Mouse (Mus musculus) embryonic facial prominence, embryonic 14.5 days (tissue): ENCODE measurements at regions not wholly inside any gene's neighbourhood (a gene's known extent, or its start where the extent isn't known, plus 50 kb on each side); places are given as distances from the start of the nearest gene placed in this dataset.

Source experiments
- ATAC-seq: fragments of 200-750 bp; cut with Nextera tagmentation; 2 replicates; pipeline ENCODE4 v1.8.0; 2017; ENCODE audit warnings: low read depth, moderate number of reproducible peaks, moderate TSS enrichment
- DNase-seq: peaks from one replicate; pipeline ENCODE4 v3.0.0-alpha.2; 2015; ENCODE audit warnings: low spot score
- H3K27ac ChIP-seq: fragments of 300-500 bp; sonication (generic); replicated peaks from 2 replicates; pipeline ENCODE4 v1.5.1; 2014; ENCODE audit warnings: low read depth, mild to moderate bottlenecking, low read length, moderate library complexity
- H3K27me3 ChIP-seq: fragments of 300-500 bp; sonication (generic); replicated peaks from 2 replicates; pipeline ENCODE4 v1.6.1; 2014; ENCODE audit warnings: low read length; ENCODE audit not compliant: control insufficient read depth, insufficient read depth
- H3K36me3 ChIP-seq: fragments of 300-500 bp; sonication (generic); 2 replicates; pipeline ENCODE4 v1.6.1; 2014; ENCODE audit warnings: low read length, mixed read lengths; ENCODE audit not compliant: control insufficient read depth, insufficient read depth
- H3K4me1 ChIP-seq: fragments of 300-500 bp; sonication (generic); 2 replicates; pipeline ENCODE4 v1.6.1; 2014; ENCODE audit warnings: antibody characterized with exemption, low read length; ENCODE audit not compliant: control insufficient read depth, insufficient read depth
- H3K4me2 ChIP-seq: fragments of 300-500 bp; sonication (generic); 2 replicates; pipeline ENCODE4 v1.6.1; 2014; ENCODE audit warnings: low read depth, mild to moderate bottlenecking, low read length, moderate library complexity, mixed read lengths
- H3K4me3 ChIP-seq: fragments of 300-500 bp; sonication (generic); 2 replicates; pipeline ENCODE4 v1.5.1; 2014; ENCODE audit warnings: low read depth, mild to moderate bottlenecking, low read length
- H3K9ac ChIP-seq: fragments of 300-500 bp; sonication (generic); 2 replicates; pipeline ENCODE4 v1.6.1; 2014; ENCODE audit warnings: low read depth, mild to moderate bottlenecking, low read length, moderate library complexity, mixed read lengths
- H3K9me3 ChIP-seq: fragments of 300-500 bp; sonication (generic); 2 replicates; pipeline ENCODE4 v1.6.1; 2016; ENCODE audit warnings: low read length; ENCODE audit not compliant: control insufficient read depth
- WGBS: fragments of 180-500 bp; shearing (Covaris S2); extraction: QIAGEN DNeasy Blood & Tissue Kit; methylation state at CpG from one replicate; pipeline ENCODE4 v1.1.7; 2014; 5-methylcytosine and 5-hydroxymethylcytosine counted together

DNA sequence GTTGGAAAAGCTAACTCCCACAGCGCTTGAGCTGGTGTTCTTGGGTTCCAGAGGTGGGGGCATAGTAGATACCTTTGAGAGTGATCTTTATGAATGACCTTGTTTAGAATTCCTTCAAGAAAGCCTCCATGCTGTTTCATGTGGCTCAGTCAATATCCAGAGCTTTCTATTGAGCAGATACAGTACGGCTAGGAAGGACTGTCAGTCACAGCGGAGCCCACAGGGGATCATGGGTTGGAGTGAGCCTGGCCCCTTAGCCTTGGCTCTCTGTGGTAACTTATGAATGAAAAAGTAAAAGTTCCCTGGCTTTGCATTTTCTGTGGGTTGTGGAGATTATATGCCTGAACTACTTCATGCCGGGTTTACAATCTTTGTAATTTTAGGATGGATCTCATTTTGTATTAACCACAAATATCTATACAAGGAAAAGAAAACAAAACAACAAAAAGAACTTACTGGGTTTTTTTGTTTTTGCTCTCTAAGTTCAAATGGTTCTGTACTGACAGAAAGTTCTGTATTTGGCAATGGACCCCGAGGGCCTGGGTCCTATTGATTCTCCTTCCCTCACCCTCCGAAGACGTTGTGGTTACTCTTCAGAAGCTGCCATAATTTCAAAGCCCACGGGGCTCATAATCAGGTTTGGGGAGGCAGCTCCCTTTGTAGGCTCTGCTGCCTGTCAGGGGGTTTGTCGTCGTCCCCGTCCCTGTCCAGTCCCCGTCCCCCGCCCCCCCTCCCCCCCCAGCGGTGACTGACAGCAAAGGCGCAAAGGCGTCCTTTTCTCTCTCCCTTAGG lies 117.7 kb upstream of the Tut7 start:
- Histone ChIP-seq H3K4me3 (no peak overlapping the region), H3K9me3 (no peaks in the 10 kb centered on the region), H3K27ac (no peak overlapping the region), H3K36me3 (no peaks in the 10 kb centered on the region), H3K4me1 (peaks cover 10% of the 10 kb centered on the region), H3K4me2 (peak overlapping the region; percentile 26), H3K27me3 (no peaks in the 10 kb centered on the region), H3K9ac (no peak overlapping the region)
- ATAC-seq (no peak), DNase-seq (no peak)
- 20% methylated on average over 14 of the region's 16 CpGs for WGBS

GRCm38 (mm10) chr13:59939886-59940285 lies 116.9 kb upstream of the Tut7 start:
- no peaks in the 10 kb centered on the region for H3K27me3 ChIP-seq
- no peak overlapping the region for H3K9ac ChIP-seq
- peaks cover 10% of the 10 kb centered on the region for H3K4me1 ChIP-seq
- no peak overlapping the region for H3K27ac ChIP-seq
- no peak overlapping the region for H3K4me2 ChIP-seq
- no peak overlapping the region for H3K4me3 ChIP-seq
- 40% methylated on average over 2 of the region's 5 CpGs for WGBS
- H3K36me3 ChIP-seq, result no peaks in the 10 kb centered on the region
- ATAC-seq (no peak), DNase-seq (no peak)
- no peaks in the 10 kb centered on the region for H3K9me3 ChIP-seq

DNA sequence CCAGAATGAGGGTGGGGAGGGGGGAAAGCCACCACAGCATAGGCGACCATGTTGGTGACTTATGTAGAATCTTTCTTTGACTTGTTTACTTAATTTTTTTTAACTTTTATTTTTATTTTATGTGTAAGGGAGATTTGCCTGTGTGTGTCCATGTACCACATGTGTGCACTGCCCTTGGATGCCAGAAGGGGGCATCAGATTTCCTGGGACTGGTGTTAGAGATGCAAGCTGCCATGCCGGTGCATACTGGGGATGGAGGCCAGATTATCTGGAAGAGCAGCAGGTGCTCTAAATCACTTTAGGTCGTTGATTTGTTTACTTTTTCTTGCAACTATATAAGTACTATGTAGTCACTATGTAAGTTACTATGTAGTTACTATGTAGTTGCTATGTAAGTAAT lies 114.2 kb upstream of the Tut7 start:
- H3K4me1 ChIP-seq, result peaks cover 10% of the 10 kb centered on the region
- no peak overlapping the region for H3K9ac ChIP-seq
- no peaks in the 10 kb centered on the region for H3K9me3 ChIP-seq
- DNase-seq, result no peak
- no peak overlapping the region for H3K4me2 ChIP-seq
- H3K27ac ChIP-seq, result no peak overlapping the region
- no peak for ATAC-seq
- WGBS, result 61% methylated on average over 3 of the region's 3 CpGs
- no peak overlapping the region for H3K4me3 ChIP-seq
- H3K27me3 ChIP-seq, result no peaks in the 10 kb centered on the region
- no peaks in the 10 kb centered on the region for H3K36me3 ChIP-seq

- WGBS, result 35% methylated on average over 1 of the region's 1 CpGs
- no peaks in the 10 kb centered on the region for H3K9me3 ChIP-seq
- no peak; the same call in 1 of the 2 replicates for ATAC-seq
These were observed 111.6 kb upstream of the Tut7 start for GRCm38 (mm10) chr13:59934556-59934955.

GRCm38 (mm10) chr13:59934093-59934492 lies 111.1 kb upstream of the Tut7 start:
- no peaks in the 10 kb centered on the region for H3K4me1 ChIP-seq
- no peak overlapping the region for H3K27ac ChIP-seq
- 65% methylated on average over 1 of the region's 1 CpGs for WGBS
- H3K9me3 ChIP-seq, result no peaks in the 10 kb centered on the region
- DNase-seq, result no peak
- no peak overlapping the region for H3K4me3 ChIP-seq
- no peak for ATAC-seq
- no peak overlapping the region for H3K9ac ChIP-seq
- H3K36me3 ChIP-seq, result no peaks in the 10 kb centered on the region
- H3K27me3 ChIP-seq, result no peaks in the 10 kb centered on the region
- no peak overlapping the region for H3K4me2 ChIP-seq

More at GRCm38 (mm10) chr13:59934556-59934955, 111.6 kb upstream of the Tut7 start:
- no peaks in the 10 kb centered on the region for H3K27me3 ChIP-seq
- DNase-seq, result no peak
- H3K4me3 ChIP-seq, result no peak overlapping the region
- H3K9ac ChIP-seq, result no peak overlapping the region
- no peak overlapping the region for H3K27ac ChIP-seq
- H3K36me3 ChIP-seq, result no peaks in the 10 kb centered on the region
- H3K4me2 ChIP-seq, result no peak overlapping the region
- H3K4me1 ChIP-seq, result no peaks in the 10 kb centered on the region

DNA sequence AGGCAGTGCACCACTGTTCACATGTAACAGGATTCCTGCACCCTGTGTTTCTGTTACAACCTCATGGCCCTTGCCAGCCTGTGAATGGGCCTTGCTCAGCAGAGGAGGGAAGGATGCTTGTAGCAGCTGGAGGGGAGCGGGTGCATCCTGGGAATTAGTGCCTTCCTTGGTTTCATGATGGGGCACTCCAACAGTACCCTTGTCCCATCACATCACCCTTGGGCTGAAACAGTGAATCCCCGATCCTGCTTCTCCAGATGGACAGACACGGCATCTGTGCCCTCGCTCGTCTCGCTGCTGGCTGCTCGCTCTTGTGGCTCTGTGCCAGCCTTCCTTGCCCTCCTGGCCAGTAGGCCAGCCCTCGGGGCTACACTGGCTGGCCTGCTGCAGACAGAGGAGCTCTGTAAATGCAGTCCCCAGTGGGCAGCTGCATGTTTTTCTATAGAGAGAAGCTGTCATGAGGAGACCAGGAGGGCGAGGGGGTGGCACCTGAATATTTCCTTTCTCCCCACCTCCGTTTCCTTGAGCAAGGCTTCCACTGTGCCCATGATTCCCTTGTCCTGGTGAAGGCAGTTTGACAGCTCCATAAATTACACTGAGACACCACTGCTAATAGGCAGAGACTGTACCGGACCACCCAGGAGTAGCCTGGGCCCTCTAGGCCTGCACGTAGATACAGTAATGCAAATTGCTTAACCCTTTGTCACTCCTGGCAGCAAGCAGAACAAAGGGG lies 104.6 kb upstream of the Tut7 start:
- Histone ChIP-seq H3K4me3 (no peak overlapping the region), H3K4me2 (no peak overlapping the region), H3K9ac (no peak overlapping the region), H3K27ac (no peak overlapping the region), H3K36me3 (no peaks in the 10 kb centered on the region), H3K27me3 (no peaks in the 10 kb centered on the region), H3K4me1 (peaks cover 7% of the 10 kb centered on the region), H3K9me3 (no peaks in the 10 kb centered on the region)
- ATAC-seq, result peak; percentile 75
- DNase-seq, result peak; percentile 64
- WGBS, result 40% methylated on average over 12 of the region's 12 CpGs

GRCm38 (mm10) chr13:59925845-59926481 lies 103.0 kb upstream of the Tut7 start:
- DNase-seq (peak; percentile 47), ATAC-seq (peak; percentile 35; the same call in 1 of the 2 replicates)
- H3K27me3 ChIP-seq, result no peaks in the 10 kb centered on the region
- H3K4me2 ChIP-seq, result no peak overlapping the region
- H3K27ac ChIP-seq, result 0 out of 2 replicates have a peak overlapping the region, but pooled peaks have one; percentile 39
- no peaks in the 10 kb centered on the region for H3K9me3 ChIP-seq
- no peak overlapping the region for H3K4me3 ChIP-seq
- H3K36me3 ChIP-seq, result no peaks in the 10 kb centered on the region
- 69% methylated on average over 9 of the region's 9 CpGs for WGBS
- H3K4me1 ChIP-seq, result peaks cover 7% of the 10 kb centered on the region
- no peak overlapping the region for H3K9ac ChIP-seq

GRCm38 (mm10) chr13:59917185-59917584 lies 94.2 kb upstream of the Tut7 start:
- Histone ChIP-seq H3K27me3 (no peaks in the 10 kb centered on the region), H3K4me3 (no peak overlapping the region), H3K36me3 (no peaks in the 10 kb centered on the region), H3K9ac (no peak overlapping the region), H3K4me2 (no peak overlapping the region), H3K9me3 (no peaks in the 10 kb centered on the region), H3K4me1 (peaks cover 5% of the 10 kb centered on the region; the same call in 1 of the 2 replicates), H3K27ac (no peak overlapping the region)
- DNase-seq (no peak), ATAC-seq (no peak)
- WGBS, result 87% methylated on average over 5 of the region's 5 CpGs
